Mouse (Mus musculus): Measurements from ENCODE around the gene Gm28372.
"Not testable (repeated sequence)": the region's sequence is repeated elsewhere in the genome, so short reads cannot be mapped to it uniquely, and the experiment has no call there.

The Gm28372 gene

DNA sequence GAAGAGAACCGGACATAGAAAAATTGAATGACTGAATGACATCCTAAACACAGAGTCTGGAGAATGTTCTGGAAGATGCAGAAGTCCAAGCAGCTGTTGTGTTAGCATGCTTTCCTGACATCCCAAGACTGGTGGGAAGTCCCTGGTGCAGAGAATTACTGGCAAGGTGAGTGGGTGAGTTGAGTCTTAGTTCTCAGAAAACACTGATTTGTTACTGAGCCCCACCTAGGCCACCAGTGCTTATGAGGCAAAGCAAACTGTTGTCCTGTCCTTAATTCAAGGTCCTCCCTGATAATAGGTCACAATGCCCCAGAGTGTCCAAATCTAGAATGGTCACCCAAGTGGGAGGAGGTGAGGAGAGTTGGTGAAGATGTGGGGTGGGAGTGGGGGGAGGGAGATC is at the start of gene Gm28372, which contains the start of gene 1700020A23Rik:
TSS of gene Gm28372 (plus strand) at position 301 of the 400 bp plus-strand sequence.
TSS of gene 1700020A23Rik (plus strand) at position 321 of the 400 bp plus-strand sequence.
- DNase-seq = no peak

- no peak for DNase-seq
Observed at GRCm38 (mm10) chr2:130357551-130357950, 47.5 kb upstream of the Gm28372 start.

GRCm38 (mm10) chr2:130358852-130359251 is 46.2 kb upstream of the Gm28372 start:
- no peak for DNase-seq

DNA sequence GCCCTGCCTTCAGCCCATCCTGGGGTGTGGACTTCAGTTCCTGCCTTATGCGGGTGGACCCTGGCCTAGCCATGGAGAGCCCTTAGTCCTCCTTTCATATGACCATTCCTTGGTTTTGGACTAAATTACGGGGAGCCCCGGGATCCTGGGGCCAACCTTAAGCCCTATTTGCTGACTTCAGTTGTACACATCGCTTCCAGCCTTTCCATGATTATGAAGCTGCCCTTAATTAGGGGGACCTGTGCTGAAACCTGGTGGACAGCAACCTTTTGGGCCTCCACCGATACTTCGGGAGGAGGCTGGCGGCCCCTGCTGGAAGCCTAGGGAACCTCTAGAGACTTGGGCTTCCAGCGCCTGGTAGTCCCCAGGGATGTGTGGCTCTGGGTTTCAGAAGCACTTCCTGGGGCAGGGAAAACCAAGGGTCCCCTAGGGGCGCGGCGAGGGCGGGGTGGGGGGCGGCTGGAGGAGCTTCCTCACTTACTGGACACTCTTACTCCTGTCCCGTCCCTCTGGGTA is 42.5 kb upstream of the Gm28372 start:
- DNase-seq = peak; percentile 69

DNA sequence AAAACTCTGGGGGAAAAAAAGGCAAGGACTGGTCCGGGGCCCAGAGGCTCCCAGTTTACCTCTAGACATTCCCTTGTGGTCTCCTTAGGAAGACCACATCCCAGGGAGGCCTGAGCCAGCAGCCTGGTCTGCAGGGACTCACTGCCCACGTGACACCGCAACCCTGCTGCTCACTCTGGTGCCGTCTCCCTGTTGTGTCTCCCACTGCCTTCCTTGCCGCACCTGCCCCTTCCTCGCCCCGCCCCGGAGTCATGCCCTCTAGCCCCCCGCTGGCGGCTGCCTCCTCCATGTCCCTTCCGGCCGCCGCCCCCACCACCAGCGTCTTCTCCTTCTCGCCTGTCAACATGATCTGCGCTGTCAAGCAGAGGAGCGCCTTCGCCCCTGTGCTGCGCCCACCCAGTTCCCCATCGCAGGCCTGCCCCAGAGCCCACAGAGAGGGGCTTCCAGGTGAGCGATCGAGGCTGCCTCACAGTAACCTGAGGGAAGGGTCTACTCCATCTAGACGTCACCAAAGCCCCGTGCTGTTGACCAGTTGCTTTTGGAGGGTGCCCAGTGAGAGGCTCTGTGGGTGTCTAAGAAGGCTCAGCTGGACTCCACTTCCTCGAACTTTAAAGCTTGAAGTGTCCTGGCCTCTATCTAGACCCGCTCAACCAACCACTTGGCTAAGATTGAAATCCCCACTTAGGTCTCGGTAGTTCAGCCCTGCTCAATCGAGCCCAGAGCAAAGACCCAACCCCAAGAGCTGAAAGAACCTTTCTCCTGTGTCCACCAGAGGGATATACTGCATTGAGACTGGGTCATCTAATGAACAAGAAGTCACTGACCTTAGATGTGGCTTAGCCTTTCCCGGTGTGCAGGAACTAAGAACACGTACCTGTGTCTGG is 39.6 kb upstream of the Gm28372 start:
- peak; percentile 27 for DNase-seq

- no peak for DNase-seq
Observed at GRCm38 (mm10) chr2:130367386-130367785, 37.7 kb upstream of the Gm28372 start.

- not testable (repeated sequence) for DNase-seq
Observed at GRCm38 (mm10) chr2:130373026-130373425, 32.0 kb upstream of the Gm28372 start.

DNA sequence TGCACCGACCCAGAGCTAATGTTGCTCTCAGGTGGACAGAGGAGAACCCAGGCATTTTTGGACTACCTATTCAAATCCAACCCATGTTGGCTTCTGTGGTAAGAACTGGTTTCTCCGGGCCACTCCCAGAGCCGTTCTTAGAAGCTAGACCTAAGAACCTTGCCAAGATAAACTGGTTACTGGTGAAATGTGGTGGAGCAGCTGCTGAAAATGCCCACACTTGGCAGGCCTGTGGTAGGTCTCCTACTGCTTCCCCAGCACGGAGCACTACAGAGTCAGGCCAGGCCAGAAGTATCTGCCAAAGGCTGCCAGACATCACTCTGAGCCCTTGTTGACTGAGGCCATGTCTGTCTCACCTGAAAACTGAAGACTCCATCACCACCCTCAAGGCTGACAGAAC is 30.1 kb upstream of the Gm28372 start:
- no peak for DNase-seq

- no peak for DNase-seq
Observed at GRCm38 (mm10) chr2:130383205-130383604, 21.8 kb upstream of the Gm28372 start.

GRCm38 (mm10) chr2:130383895-130384294 is 21.1 kb upstream of the Gm28372 start:
- DNase-seq = no peak

- DNase-seq = no peak
Observed at GRCm38 (mm10) chr2:130386212-130386611, 18.8 kb upstream of the Gm28372 start.

DNA sequence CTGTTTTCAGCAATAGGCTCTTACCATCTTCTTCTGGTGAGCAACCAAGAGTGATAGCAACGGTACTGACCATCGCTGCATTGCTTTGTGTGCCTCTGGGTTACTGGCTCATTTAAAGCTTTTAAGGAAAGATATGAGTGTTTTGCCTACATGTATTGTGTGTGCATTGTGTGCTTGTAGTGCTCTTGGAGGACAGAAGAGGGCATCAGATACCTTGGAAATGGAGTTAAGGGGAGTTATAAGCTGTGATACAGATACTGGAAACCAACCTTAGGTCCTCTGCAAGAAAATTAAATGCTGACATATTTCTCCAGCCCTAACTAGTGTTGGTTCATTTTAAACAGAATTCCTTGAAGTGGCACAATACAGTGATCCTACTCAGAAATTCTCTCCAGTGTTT is 16.2 kb upstream of the Gm28372 start:
- DNase-seq = no peak

GRCm38 (mm10) chr2:130390993-130391625 is 13.9 kb upstream of the Gm28372 start:
- DNase-seq = no peak

GRCm38 (mm10) chr2:130392836-130393235 is 12.2 kb upstream of the Gm28372 start:
- DNase-seq = no peak

DNA sequence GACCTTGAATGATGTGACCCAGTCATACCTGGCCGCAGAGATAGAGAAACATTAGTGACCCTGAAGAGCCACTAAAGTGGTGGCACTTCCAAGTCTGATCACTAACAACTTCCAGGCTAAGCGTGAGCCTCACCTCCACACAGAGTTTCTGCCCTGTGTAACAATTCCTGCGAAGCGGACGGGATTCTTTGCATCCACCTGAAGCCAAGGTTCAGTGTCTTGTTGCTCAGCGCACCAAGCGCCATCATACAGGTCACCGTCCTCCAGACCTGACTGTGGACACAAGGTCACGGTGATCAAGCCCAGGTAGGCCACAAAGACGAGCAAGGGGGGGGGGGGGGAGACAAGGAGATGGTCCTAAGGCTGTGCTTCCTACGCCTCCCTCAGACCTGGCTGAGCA is 9.3 kb upstream of the Gm28372 start:
- DNase-seq = no peak

DNA sequence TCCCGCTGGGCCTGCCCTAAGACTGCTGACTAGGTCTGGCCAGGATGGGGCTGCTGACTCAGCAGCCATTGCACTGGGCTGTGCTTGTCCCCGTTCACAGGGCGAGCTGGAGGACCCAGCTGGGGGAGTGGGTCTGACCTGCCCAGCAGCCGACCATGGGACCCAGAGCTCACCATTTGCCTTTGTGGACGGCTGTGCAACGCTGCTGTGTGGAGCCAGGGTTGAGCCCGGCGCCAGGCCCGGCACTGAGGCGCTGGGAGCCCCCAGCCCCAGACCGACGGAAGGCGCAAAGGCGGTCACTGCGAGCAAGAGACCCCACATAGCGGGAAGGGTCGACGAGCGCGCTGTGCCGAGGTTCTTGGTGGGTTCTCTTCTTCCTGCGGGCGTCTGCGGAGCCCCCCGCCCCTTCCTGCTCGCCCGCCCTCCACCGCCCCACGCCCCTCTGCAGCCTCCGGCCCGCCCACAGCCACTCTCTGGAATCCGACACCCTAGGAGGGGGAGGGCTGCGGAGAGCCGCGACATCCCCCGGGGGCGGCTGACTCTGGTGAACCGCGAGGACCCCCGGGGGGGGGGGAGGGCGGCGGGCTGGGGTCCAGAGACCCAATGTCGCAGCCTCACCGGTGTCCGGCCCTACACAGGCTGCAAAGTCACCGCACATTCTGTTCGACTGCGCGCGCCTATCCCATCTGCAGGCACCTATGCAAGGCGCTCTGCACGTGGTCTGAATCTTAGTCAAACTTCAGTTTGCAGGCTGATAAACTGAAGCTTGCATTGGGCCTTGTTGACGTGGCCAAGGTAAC is 7.7 kb upstream of the Gm28372 start, which contains the start of gene Cpxm1:
TSS of gene Cpxm1 (minus strand) at position 389 of the 800 bp plus-strand sequence.
- peak; percentile 34 for DNase-seq

- peak; percentile 11 for DNase-seq
Observed at GRCm38 (mm10) chr2:130398091-130398490, 6.9 kb upstream of the Gm28372 start.

GRCm38 (mm10) chr2:130400046-130400445 is 5.0 kb upstream of the Gm28372 start:
- no peak for DNase-seq

DNA sequence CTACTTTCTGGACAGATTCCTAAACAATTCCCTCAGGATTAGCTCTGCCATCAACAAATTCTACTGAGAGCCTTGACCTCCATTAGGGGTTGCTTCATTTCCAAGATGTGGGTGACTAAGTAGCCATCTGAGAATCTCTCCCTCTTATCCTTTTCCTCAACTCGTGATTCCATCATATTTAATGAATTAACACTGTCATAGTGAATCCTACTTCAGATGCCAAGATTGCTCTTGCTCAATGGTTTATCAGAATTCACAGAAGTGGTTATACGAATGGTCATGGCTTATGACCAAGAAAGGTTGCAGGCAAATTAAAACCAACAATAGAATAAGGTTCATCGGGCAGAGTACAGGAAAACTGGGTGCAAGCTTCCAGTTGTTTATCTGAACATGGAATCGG is 3.1 kb upstream of the Gm28372 start:
- no peak for DNase-seq

GRCm38 (mm10) chr2:130406178-130406577 is 1.1 kb downstream of the Gm28372 start, which contains the start of gene Tmem239:
Gene Tmem239, plus strand, starts transcription at chr2:130406478.
- no peak for DNase-seq

GRCm38 (mm10) chr2:130408194-130408593 is 3.2 kb downstream of the Gm28372 start:
- no peak for DNase-seq
